ENCODE assay signal across 18 mouse cellular contexts in the genomic region with DNA sequence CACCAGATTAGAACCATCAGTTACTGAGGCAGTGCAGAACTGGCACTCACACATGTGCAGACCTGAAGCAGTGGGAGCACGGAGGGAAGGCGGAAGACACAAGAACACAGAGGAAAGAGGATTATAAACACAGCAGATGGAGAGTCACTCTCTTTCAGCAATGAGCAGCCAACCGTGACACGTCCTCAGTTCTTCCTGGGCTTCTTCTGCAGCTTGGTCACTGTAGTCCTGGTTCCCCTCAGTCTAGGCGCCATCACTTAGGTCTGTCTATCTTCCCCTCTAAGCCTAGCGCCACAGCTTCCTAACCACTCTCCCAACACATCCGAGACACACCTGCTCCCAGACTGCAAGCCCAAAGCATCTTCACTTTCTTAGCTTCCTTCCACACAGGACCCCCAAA. TPM values are rescaled to one million over a fixed set of nuclear protein-coding genes. Genes with fewer than 3 reads are reported as not detected.
DNase-seq lines count a peak whose midpoint lies in the region; ATAC-seq and TF ChIP-seq lines count a peak whose summit lies in the region.
"Had no signal": no experiment of that assay in that cellular context is flagged by ENCODE, and none has a peak within 500 bp of the region (broad histone marks: within the 10 kb centered on the region; RNA-seq: fewer than 3 reads in every experiment).

No protein-coding gene starts in this region.

- 11% methylated on average over 7 of the region's 7 CpGs for WGBS in cerebellum, adult 2 months
- 84% methylated on average over 7 of the region's 7 CpGs for WGBS in intestine, embryonic 15.5 days

- DNase-seq in heart, adult 11 months, result peak; percentile 83
- DNase-seq in heart, adult 9 months (ENCODE audit: low spot score in 2 of 2), result no peak
- peak; percentile 36 for DNase-seq in CH12.LX (ENCODE audit: extremely low read depth)
- peak; percentile 66 to 80 for DNase-seq in cerebellum, adult 2 months
- DNase-seq in ovary, postnatal 36 days (ENCODE audit: low spot score), result no peak
- no peak for DNase-seq in right cerebral cortex, adult 2 months (ENCODE audit: low spot score in 2 of 2)
- DNase-seq: adrenal gland, postnatal 10 days; gastrocnemius, postnatal 36 days; heart, postnatal 14 days; kidney, adult 9 months; layer of hippocampus, adult 9-11 months; lung, postnatal 10 days had no signal

- H3K36me3 ChIP-seq in CH12.LX (replicated peaks in 1 of 2; ENCODE audit: control insufficient read depth in 1 of 2, insufficient read depth in 1 of 2, low read length in 1 of 2), result peaks cover 0 to 33% of the 10 kb centered on the region in 2 experiments
- no peaks in the 10 kb centered on the region for H3K36me3 ChIP-seq in intestine, embryonic 15.5 days
- H3K36me3 ChIP-seq: forebrain, embryonic 12.5 days had no signal

- H3K4me3 ChIP-seq in CH12.LX (replicated peaks in 1 of 3; ENCODE audit: low read depth in 2 of 3, low read length in 2 of 3, poor library complexity in 1 of 3), result no peak overlapping the region
- no peak overlapping the region for H3K4me3 ChIP-seq in cerebellum, adult 2 months (replicated peaks; ENCODE audit: insufficient read depth, low read depth, low read length)
- H3K4me3 ChIP-seq in intestine, embryonic 15.5 days (replicated peaks), result no peak overlapping the region
- H3K4me3 ChIP-seq: forebrain, embryonic 12.5 days; liver, embryonic 15.5 days; megakaryocyte, embryonic 14.5 days had no signal

- ATAC-seq in megakaryocyte-erythroid progenitor cell, adult 5-6 weeks (replicated peaks; ENCODE audit: low FRiP score, low TSS enrichment, poor library complexity, severe bottlenecking), result 0 out of 2 replicates have a peak, but pooled peaks have one; percentile 16
- ATAC-seq in intestine, embryonic 15.5 days, result no peak

- no peak overlapping the region for H3K27ac ChIP-seq in CH12.LX (ENCODE audit: insufficient read depth, low read depth)
- peak overlapping the region; percentile 5 for H3K27ac ChIP-seq in cerebellum, adult 2 months (ENCODE audit: insufficient read depth, low read length)
- no peak overlapping the region for H3K27ac ChIP-seq in intestine, embryonic 15.5 days
- H3K27ac ChIP-seq: forebrain, embryonic 12.5 days; liver, embryonic 15.5 days had no signal

- H3K4me2 ChIP-seq in CH12.LX (ENCODE audit: insufficient read depth, low read depth, poor library complexity, severe bottlenecking), result no peak overlapping the region
- no peak overlapping the region for H3K4me2 ChIP-seq in intestine, embryonic 15.5 days (replicated peaks)
- H3K4me2 ChIP-seq: forebrain, embryonic 12.5 days; heart, embryonic 11.5 days; liver, embryonic 15.5 days had no signal

- dilution Hi-C loops in CH12.LX (cut with MboI; ENCODE audit: extremely low pct_ligation_motif_present, extremely low pct_unique_long_range_greater_than_20kb, low sequenced_read_pairs), result no loop called here

- TF ChIP-seq POLR2A in CH12.LX (IDR thresholded peaks at IDR 0.05; ENCODE audit: low read depth, low read length), result no peak
- TF ChIP-seq POLR2A in cerebellum, adult 2 months (IDR thresholded peaks at IDR 0.05; ENCODE audit: borderline replicate concordance, insufficient read depth, low read length), result no peak

- no peaks in the 10 kb centered on the region for H3K27me3 ChIP-seq in CH12.LX (replicated peaks)
- H3K27me3 ChIP-seq in cerebellum, adult 2 months (ENCODE audit: control insufficient read depth, insufficient read depth, low read length), result no peaks in the 10 kb centered on the region
- H3K27me3 ChIP-seq in intestine, embryonic 15.5 days (replicated peaks), result no peaks in the 10 kb centered on the region
- H3K27me3 ChIP-seq: forebrain, embryonic 12.5 days; liver, embryonic 15.5 days; megakaryocyte, embryonic 14.5 days had no signal

- 0 out of 2 replicates have a peak, but pooled peaks have one; percentile 13 for TF ChIP-seq EP300 in CH12.LX (IDR thresholded peaks at IDR 0.05; ENCODE audit: low read length)

- peaks cover 34% of the 10 kb centered on the region for H3K79me2 ChIP-seq in CH12.LX (replicated peaks; ENCODE audit: control insufficient read depth, extremely low read depth, insufficient read depth, poor library complexity, severe bottlenecking)

- peaks cover 5% of the 10 kb centered on the region for H3K9me3 ChIP-seq in CH12.LX (replicated peaks; ENCODE audit: low read length)
- H3K9me3 ChIP-seq in intestine, embryonic 15.5 days, result no peaks in the 10 kb centered on the region
- H3K9me3 ChIP-seq: forebrain, embryonic 12.5 days; liver, embryonic 15.5 days; megakaryocyte, embryonic 14.5 days had no signal

- TF ChIP-seq RAD21 in CH12.LX (IDR thresholded peaks at IDR 0.05; ENCODE audit: low read depth, low read length), result no peak

- in situ Hi-C loops in CH12.LX (cut with MboI; ENCODE audit: low pct_ligation_motif_present, low pct_unique_long_range_greater_than_20kb, low sequenced_read_pairs), result no loop called here

- no peak overlapping the region for H3K9ac ChIP-seq in CH12.LX (ENCODE audit: insufficient read depth, low read depth)
- H3K9ac ChIP-seq in intestine, embryonic 15.5 days, result no peak overlapping the region
- H3K9ac ChIP-seq: forebrain, embryonic 12.5 days; liver, embryonic 15.5 days had no signal

- peaks cover 42 to 96% of the 10 kb centered on the region in 2 experiments for H3K4me1 ChIP-seq in CH12.LX (ENCODE audit: control insufficient read depth in 1 of 2, insufficient read depth in 2 of 2)
- H3K4me1 ChIP-seq in cerebellum, adult 2 months (ENCODE audit: control insufficient read depth, insufficient read depth, low read length), result peaks cover 8% of the 10 kb centered on the region
- H3K4me1 ChIP-seq in intestine, embryonic 15.5 days (replicated peaks), result peaks cover 4% of the 10 kb centered on the region

- no peak for TF ChIP-seq CTCF in CH12.LX (conservative IDR thresholded peaks at IDR 0.05 in 1 of 2, IDR thresholded peaks at IDR 0.05 in 1 of 2; ENCODE audit: low read depth in 2 of 2, low read length in 2 of 2)
- TF ChIP-seq CTCF in cerebellum, adult 2 months (IDR thresholded peaks at IDR 0.05; ENCODE audit: borderline replicate concordance, insufficient read depth, low read depth, low read length), result no peak

TF ChIP-seq in CH12.LX, 34 proteins besides CTCF, POLR2A, EP300 and RAD21:
- TF ChIP-seq PAX5 (IDR thresholded peaks at IDR 0.05; ENCODE audit: low read length) (peak; percentile 96), SMC3 (IDR thresholded peaks at IDR 0.05; ENCODE audit: low read depth, low read length) (no peak)

RNA-seq across cellular contexts. Expression of gene Lcmt1, which starts 10.5 kb away (rescaled TPM):
- total RNA-seq in CH12.LX (2012; rRNA removed) (26.4 and 27.6 TPM in 2 replicates), CH12.LX (2014; rRNA removed) (34.8 and 38.0 TPM in 2 replicates)
- polyA plus RNA-seq in CH12.LX (2012; ENCODE audit: insufficient read length, low read depth), result 26.4 and 28.6 TPM in 2 replicates
- polyA plus RNA-seq in cerebellum, adult 2 months (2012; rRNA removed), result 77.0 and 81.3 TPM in 2 replicates
- 36.2 and 57.0 TPM in 2 replicates for total RNA-seq in megakaryocyte-erythroid progenitor cell, adult 5-6 weeks (2014; fragmentation: Nextera tagmentation)
- total RNA-seq in megakaryocyte-erythroid progenitor cell, adult 5-6 weeks (2017), result 42.8 and 43.3 TPM in 2 replicates
- 42.9 and 46.5 TPM in 2 replicates for polyA plus RNA-seq in intestine, embryonic 15.5 days (2015; fragmentation: Nextera tagmentation; extraction: Ambion mirVana)

RNA-seq across cellular contexts. Expression of gene Arhgap17, which starts 10.6 kb away (rescaled TPM):
- total RNA-seq in CH12.LX (2012; rRNA removed) (5.8 and 6.7 TPM in 2 replicates), CH12.LX (2014; rRNA removed) (6.3 and 7.4 TPM in 2 replicates)
- 43.7 and 56.1 TPM in 2 replicates for polyA plus RNA-seq in CH12.LX (2012; ENCODE audit: insufficient read length, low read depth)
- 21.2 and 24.7 TPM in 2 replicates for polyA plus RNA-seq in cerebellum, adult 2 months (2012; rRNA removed)
- total RNA-seq in megakaryocyte-erythroid progenitor cell, adult 5-6 weeks (2014; fragmentation: Nextera tagmentation), result 17.8 and 30.5 TPM in 2 replicates
- total RNA-seq in megakaryocyte-erythroid progenitor cell, adult 5-6 weeks (2017), result 12.6 and 16.5 TPM in 2 replicates
- polyA plus RNA-seq in intestine, embryonic 15.5 days (2015; fragmentation: Nextera tagmentation; extraction: Ambion mirVana), result 20.4 and 20.8 TPM in 2 replicates

Comparison
In these comparisons a context has a peak if more than half of its experiments do, and no peak if none do; other contexts are left out.
1. DNase-seq: peak in heart, adult 11 months (single experiment), CH12.LX (single experiment) and cerebellum, adult 2 months (2 of 2); none in heart, adult 9 months (0 of 2), ovary, postnatal 36 days (single experiment) and right cerebral cortex, adult 2 months (0 of 2).